Mouse (Mus musculus): ENCODE measurements around the gene Prl2c5.
"Not testable (repeated sequence)": the region's sequence is repeated elsewhere in the genome, so short reads cannot be mapped to it uniquely, and the experiment has no call there.

Gene Prl2c5

GRCm38 (mm10) chr13:13182415-13182814 is at the start of gene Prl2c5:
Prl2c5 (plus strand) TSS chr13:13182715.
- DNase-seq (ENCODE audit: low spot score in 2 of 2), result not testable (repeated sequence)

- not testable (repeated sequence) for DNase-seq (ENCODE audit: low spot score in 2 of 2)
Observed at GRCm38 (mm10) chr13:13162777-13163485, 19.6 kb upstream of the Prl2c5 start.

DNA sequence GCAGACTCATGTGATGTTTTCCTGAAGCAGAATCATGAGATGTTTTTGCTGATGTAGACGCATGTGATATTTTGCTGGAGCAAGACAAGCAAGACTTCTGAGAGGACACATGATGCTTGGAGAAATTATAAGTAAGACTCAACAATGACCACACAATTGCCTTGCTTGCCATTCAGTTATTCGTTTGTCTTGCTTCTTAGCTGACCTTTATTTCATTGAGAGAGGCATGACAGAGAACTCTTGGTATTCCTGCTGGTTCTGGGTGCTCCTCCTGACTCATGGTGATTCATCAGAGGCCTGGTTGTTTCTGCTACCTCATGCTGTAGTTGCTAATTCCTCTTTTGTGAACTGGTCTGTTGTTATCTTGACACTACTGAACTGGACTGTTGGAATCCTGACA is 13.9 kb upstream of the Prl2c5 start:
- DNase-seq (ENCODE audit: low spot score in 2 of 2), result not testable (repeated sequence)

DNA sequence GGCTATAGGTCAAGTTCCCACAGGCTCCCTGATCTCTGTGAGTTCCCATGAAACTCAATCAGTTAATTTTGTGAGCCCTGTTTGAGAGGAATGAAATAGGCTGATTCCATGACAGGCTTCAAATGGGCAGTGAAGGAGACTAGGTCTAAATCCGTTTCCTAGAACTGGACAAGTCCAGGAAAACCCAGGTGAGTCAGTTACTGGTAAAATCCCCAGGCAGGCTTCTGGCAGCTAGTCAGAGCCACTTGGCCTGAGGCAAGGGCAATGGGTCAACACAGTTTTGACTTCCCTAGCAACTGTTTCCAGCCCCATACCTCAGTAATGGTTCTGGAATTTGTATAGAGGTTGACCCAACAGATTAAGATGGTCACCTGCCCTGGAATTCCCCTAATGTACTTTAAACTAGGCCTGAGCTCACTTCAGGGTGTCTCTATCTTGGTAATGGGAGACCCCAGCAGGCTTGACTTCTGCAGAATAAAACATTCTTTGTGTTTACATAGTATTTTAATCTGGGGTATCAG is 8.8 kb upstream of the Prl2c5 start:
- DNase-seq (ENCODE audit: low spot score in 2 of 2), result not testable (repeated sequence)

DNA sequence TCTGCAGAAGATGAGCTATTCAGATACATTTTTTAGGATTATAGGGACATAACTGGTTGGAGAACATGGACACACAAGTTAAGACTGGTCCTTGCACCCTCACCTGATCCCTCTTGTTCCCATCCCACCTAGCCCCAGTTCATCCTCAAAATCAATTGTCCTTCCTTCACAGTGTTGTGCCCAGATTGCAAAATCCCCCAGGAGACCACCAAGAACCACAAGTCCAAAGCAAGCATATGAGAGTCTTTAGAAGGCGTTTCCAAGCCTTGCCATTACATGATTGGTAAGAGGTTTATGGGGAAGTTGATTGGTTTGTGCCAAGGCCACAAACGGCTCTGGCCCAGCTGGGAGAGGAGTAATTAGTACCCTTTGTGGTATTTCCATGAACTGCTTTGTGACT is 6.8 kb upstream of the Prl2c5 start:
- DNase-seq (ENCODE audit: low spot score in 2 of 2), result not testable (repeated sequence)

- not testable (repeated sequence) for DNase-seq (ENCODE audit: low spot score in 2 of 2)
Observed at GRCm38 (mm10) chr13:13211168-13211567, 28.7 kb downstream of the Prl2c5 start.

- not testable (repeated sequence) for DNase-seq (ENCODE audit: low spot score in 2 of 2)
Observed at GRCm38 (mm10) chr13:13216363-13216762, 33.8 kb downstream of the Prl2c5 start.

DNA sequence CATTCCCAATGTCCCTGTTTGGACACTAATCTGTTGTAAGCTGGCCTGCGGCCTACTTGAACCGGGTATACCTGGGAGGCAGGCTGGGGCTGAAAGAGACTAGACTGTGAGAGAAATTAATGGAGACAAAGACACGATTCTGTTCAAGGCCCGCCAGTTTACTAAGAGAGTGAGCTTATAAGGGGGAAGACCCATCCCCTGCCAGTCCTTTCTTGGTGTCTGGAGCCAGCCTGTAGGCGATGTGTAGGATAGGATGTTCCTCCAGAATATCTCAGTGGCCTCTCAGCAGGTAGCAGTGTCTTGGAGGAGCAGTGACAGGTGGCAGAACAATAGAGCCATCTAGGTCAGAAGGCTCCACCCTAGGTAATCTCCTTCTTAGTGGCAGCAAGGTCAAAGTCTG is 37.7 kb downstream of the Prl2c5 start:
- DNase-seq (ENCODE audit: low spot score in 2 of 2), result not testable (repeated sequence)

DNA sequence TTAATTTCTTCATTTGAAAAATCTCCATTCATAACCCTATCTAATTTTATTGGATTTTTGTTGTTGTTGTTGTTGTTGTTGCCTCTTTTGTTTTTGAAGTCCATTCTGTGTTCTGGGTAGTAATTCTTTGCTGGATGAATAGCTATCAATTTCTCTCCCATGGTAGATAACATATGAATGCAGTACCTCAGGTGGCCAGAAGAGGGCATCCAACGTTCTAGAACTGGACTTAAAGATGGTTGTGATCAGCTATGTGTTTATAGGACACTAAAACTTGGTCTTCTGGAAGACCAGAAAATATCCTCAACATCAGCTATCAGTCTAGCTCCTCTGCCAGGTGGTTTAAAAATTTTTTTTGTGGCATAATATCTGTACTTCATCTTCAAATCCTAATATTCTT is 54.9 kb downstream of the Prl2c5 start:
- peak in 1 of 2 experiments; percentile 72 for DNase-seq (ENCODE audit: low spot score in 2 of 2)

All from urinary bladder, postnatal 4 days (tissue).